Mouse (Mus musculus) liver, adult 2 months (tissue): ENCODE measurements around the gene Vapa. TPM values are rescaled to one million over a fixed set of nuclear protein-coding genes. Genes with fewer than 3 reads are reported as not detected.

Experiments
- DNase-seq: peaks from one replicate; pipeline ENCODE4 v3.0.0-alpha.2; 2011; ENCODE audit warnings: low read depth, low spot score; ENCODE audit errors: extremely low read depth
- H3K27ac ChIP-seq: fragments of 200-500 bp; replicated peaks from 2 replicates; pipeline ENCODE4 v1.5.1; 2012; ENCODE audit warnings: low read depth, mild to moderate bottlenecking, control low read depth, inconsistent platforms, low read length; ENCODE audit not compliant: insufficient read depth
- H3K27me3 ChIP-seq: fragments of 200-500 bp; 2 replicates; pipeline ENCODE4 v1.6.1; 2012; ENCODE audit warnings: mild to moderate bottlenecking, moderate library complexity, low read length, inconsistent platforms; ENCODE audit not compliant: control insufficient read depth, insufficient read depth
- H3K36me3 ChIP-seq: fragments of 200-500 bp; 2 replicates; pipeline ENCODE4 v1.6.1; 2012; ENCODE audit warnings: low read length, inconsistent platforms; ENCODE audit not compliant: control insufficient read depth, insufficient read depth
- H3K4me1 ChIP-seq: fragments of 200-500 bp; 2 replicates; pipeline ENCODE4 v1.6.1; 2011; ENCODE audit warnings: low read length; ENCODE audit not compliant: control insufficient read depth, insufficient read depth
- H3K4me3 ChIP-seq: fragments of 200-500 bp; 2 replicates; pipeline ENCODE4 v1.5.1; 2011; ENCODE audit warnings: low read depth, mild to moderate bottlenecking, control low read depth, low read length, moderate library complexity; ENCODE audit not compliant: insufficient read depth
- H3K79me2 ChIP-seq: fragments of 200-500 bp; 2 replicates; pipeline ENCODE4 v1.6.1; 2012; ENCODE audit warnings: inconsistent platforms, mild to moderate bottlenecking, low read length, moderate library complexity; ENCODE audit not compliant: control insufficient read depth, insufficient read depth
- H3K9ac ChIP-seq: fragments of 200-500 bp; 2 replicates; pipeline ENCODE4 v1.6.1; 2012; ENCODE audit warnings: low read depth, mild to moderate bottlenecking, control low read depth, inconsistent platforms, low read length
- CTCF ChIP-seq: fragments of 200-500 bp; IDR thresholded peaks from 2 replicates; pipeline ENCODE4 v1.5.1; 2011; ENCODE audit warnings: low read depth, low read length, control low read depth
- POLR2A ChIP-seq: fragments of 200-500 bp; IDR thresholded peaks from 2 replicates; pipeline ENCODE4 v1.6.1; 2011; ENCODE audit warnings: low read length, control low read depth; ENCODE audit not compliant: insufficient read depth; ENCODE audit errors: extremely low read depth
- WGBS: fragments of 180-500 bp; shearing (Covaris S2); methylation state at CpG from one replicate; pipeline ENCODE4 v1.1.7; 2018; 5-methylcytosine and 5-hydroxymethylcytosine counted together
- polyA plus RNA-seq: library from polyadenylated mRNA; depleted of rRNA; stranded (reverse); fragments of >200 nt; gene quantifications from 2 replicates; pipeline ENCODE4 v1.2.3, GENCODE M21; 2012
- total RNA-seq: library from RNA; depleted of rRNA; stranded (reverse); fragments of >200 nt; gene quantifications from 2 replicates; pipeline ENCODE4 v1.2.3, GENCODE M21; 2014

The Vapa gene
- total and polyA plus RNA-seq, 2 experiments = 17.9 to 51.7 TPM

- H3K36me3 ChIP-seq = peaks cover 6% of the 10 kb centered on the region; the same call in 1 of the 2 replicates
- no peak overlapping the region for H3K4me3 ChIP-seq
- no peak overlapping the region for H3K27ac ChIP-seq
- no peak overlapping the region for H3K9ac ChIP-seq
- H3K79me2 ChIP-seq = no peaks in the 10 kb centered on the region
- 78% methylated on average over 8 of the region's 8 CpGs for WGBS
- no peak for TF ChIP-seq POLR2A
- TF ChIP-seq CTCF = no peak
- no peak for DNase-seq
- peaks cover 4% of the 10 kb centered on the region; the same call in 1 of the 2 replicates for H3K4me1 ChIP-seq
- H3K27me3 ChIP-seq = no peaks in the 10 kb centered on the region
These were observed 38.5 kb downstream of the Vapa start for GRCm38 (mm10) chr17:65574850-65575249.

- Histone ChIP-seq H3K27me3 (no peaks in the 10 kb centered on the region), H3K27ac (no peak overlapping the region), H3K79me2 (no peaks in the 10 kb centered on the region), H3K4me3 (no peak overlapping the region), H3K36me3 (no peaks in the 10 kb centered on the region), H3K9ac (no peak overlapping the region), H3K4me1 (no peaks in the 10 kb centered on the region)
- TF ChIP-seq POLR2A (no peak), CTCF (no peak)
- DNase-seq = no peak
- 87% methylated on average over 9 of the region's 9 CpGs for WGBS
These were observed 41.5 kb downstream of the Vapa start for GRCm38 (mm10) chr17:65571866-65572265.

GRCm38 (mm10) chr17:65571466-65571865, 41.9 kb downstream of the Vapa start:
- H3K27ac ChIP-seq = no peak overlapping the region
- H3K4me1 ChIP-seq = no peaks in the 10 kb centered on the region
- 77% methylated on average over 8 of the region's 8 CpGs for WGBS
- H3K79me2 ChIP-seq = no peaks in the 10 kb centered on the region
- TF ChIP-seq POLR2A (no peak), CTCF (no peak)
- no peaks in the 10 kb centered on the region for H3K36me3 ChIP-seq
- no peaks in the 10 kb centered on the region for H3K27me3 ChIP-seq
- DNase-seq = no peak
- H3K9ac ChIP-seq = no peak overlapping the region
- H3K4me3 ChIP-seq = no peak overlapping the region

- TF ChIP-seq POLR2A = no peak
- no peak for TF ChIP-seq CTCF
- 60% methylated on average over 5 of the region's 5 CpGs for WGBS
- no peaks in the 10 kb centered on the region for H3K27me3 ChIP-seq
- no peaks in the 10 kb centered on the region for H3K4me1 ChIP-seq
- DNase-seq = no peak
- H3K9ac ChIP-seq = no peak overlapping the region
- H3K36me3 ChIP-seq = no peaks in the 10 kb centered on the region
- no peak overlapping the region for H3K27ac ChIP-seq
- H3K4me3 ChIP-seq = no peak overlapping the region
- H3K79me2 ChIP-seq = no peaks in the 10 kb centered on the region
These were observed 49.2 kb downstream of the Vapa start for GRCm38 (mm10) chr17:65564189-65564588.

- Histone ChIP-seq H3K9ac (no peak overlapping the region), H3K27ac (no peak overlapping the region), H3K79me2 (no peaks in the 10 kb centered on the region), H3K36me3 (no peaks in the 10 kb centered on the region), H3K4me3 (no peak overlapping the region), H3K4me1 (no peaks in the 10 kb centered on the region), H3K27me3 (no peaks in the 10 kb centered on the region)
- TF ChIP-seq CTCF (no peak), POLR2A (no peak)
- no peak for DNase-seq
- WGBS = 59% methylated on average over 6 of the region's 6 CpGs
These were observed 50.0 kb downstream of the Vapa start for GRCm38 (mm10) chr17:65563345-65563744.

GRCm38 (mm10) chr17:65562761-65563160, 50.6 kb downstream of the Vapa start:
- no peak overlapping the region for H3K9ac ChIP-seq
- no peaks in the 10 kb centered on the region for H3K79me2 ChIP-seq
- peak; percentile 61 for DNase-seq
- no peaks in the 10 kb centered on the region for H3K36me3 ChIP-seq
- no peak overlapping the region for H3K4me3 ChIP-seq
- 2% methylated on average over 5 of the region's 5 CpGs for WGBS
- no peaks in the 10 kb centered on the region for H3K27me3 ChIP-seq
- H3K4me1 ChIP-seq = no peaks in the 10 kb centered on the region
- H3K27ac ChIP-seq = no peak overlapping the region
- no peak for TF ChIP-seq CTCF
